Mouse (Mus musculus): Measurements from ENCODE around the gene Slit3.

The Slit3 gene

DNA sequence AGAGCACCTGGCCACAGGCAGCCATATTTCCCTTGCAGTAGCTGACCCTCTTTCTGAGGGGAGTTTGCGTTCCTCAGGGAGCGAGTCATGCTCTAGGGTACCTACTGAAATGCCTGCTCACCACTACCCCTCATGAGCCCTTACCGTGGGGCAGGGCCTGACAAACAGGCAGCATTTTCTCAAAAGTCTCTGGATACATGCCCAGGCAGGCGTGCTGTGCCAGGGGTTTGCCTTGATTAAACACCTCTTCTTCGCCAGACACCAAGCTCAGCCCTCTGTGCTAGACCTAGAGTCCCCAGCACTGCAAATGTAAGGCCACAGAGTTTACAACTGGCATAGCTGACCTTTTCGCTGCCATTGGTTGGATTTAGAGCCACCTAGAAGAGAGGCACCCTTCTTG, 345.7 kb downstream of the Slit3 start:
- no peak for DNase-seq (ENCODE audit: low spot score in 2 of 2)

DNA sequence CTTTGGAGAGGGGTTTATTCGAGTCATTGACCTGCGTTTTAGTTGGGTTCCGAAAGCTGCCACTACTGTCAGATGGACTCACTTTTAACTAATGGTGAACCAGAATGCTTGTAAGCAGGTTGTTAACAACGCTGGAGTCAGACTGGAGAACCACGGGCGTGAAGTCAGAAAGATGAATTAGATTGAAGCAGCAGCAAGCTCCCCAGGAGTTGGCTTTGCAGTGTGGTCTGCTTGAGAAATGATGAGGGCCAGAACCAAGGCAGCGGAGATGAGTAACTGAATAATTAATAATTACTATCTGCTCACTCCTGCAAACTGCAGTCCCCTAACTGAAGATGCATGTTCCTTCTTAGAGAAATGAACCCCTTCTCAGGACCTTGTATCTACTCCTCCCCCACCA, 347.8 kb downstream of the Slit3 start:
- no peak for DNase-seq (ENCODE audit: low spot score in 2 of 2)

DNA sequence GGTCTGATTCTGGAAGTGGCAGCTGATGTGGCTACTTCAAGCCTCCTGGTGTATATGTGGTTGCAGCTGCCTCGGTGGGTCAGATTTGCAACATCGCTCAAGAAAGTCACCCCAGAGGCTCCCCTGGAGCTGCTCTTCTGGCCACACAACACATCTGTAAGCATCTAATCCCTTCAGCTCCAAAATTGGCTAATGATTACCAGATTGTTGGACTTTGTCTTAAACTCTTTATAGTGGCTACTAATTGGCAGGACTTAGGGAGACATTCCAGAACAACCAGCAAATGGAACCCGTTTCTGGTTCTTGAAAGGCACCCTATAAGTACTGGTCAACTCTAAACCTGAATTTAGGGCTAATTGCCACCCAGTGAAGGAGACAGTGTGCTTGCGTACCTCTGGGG, 348.9 kb downstream of the Slit3 start:
- no peak for DNase-seq (ENCODE audit: low spot score in 2 of 2)

DNA sequence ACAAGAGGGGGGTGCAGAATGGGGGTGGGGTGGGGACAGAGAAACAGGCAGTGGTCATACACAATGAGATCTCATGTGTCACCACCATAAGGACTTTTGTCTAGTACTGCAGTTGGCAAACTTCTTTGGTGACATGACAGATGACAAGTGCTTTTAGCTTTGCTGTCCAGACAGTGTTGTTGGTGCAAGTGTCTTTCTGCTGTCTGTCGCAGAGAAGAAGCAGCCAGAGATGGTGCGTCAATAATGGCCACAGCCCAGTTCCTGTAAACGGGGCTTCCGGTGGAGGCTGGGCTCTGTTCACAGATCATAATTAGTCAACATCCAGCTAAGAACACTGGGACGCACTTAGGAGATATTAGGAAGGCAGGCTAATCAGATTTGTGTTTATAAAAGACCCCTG, 349.8 kb downstream of the Slit3 start:
- DNase-seq (ENCODE audit: low spot score in 2 of 2), result no peak

DNA sequence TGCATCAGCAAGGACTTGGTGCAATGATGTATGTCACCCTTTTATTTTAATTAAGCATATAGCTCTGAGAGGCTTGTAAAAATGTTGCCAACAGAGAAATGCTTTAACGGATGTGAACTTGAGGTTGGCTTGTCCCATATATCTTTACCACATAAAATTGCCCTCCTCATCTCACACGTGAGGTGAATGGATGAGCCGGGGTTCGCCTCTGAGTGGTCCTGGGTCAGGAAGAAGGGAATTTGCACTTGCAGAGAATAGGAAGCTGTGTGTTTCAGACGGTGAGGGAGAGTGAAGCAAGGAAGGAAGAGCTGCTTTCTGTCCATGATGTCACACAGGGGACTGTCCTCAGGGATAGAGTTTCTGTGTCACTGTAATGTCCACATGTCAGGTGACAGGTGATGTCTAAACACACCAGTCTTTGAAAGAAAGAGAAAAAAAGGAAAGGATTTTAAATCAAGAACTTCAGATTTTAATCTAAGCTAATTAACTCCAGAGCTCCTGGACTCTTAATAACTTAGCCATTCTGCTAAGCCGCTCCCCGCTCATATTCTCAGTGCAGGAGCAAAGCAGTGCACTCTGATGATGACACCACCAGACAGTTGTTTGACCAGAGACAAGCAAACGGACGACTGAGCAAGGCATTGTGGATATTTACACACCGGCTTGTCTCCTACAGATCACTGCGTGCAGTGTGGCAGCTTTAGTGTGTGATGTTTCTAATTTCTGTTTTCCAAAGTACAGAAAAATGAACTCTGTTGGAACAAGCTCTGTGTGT, 352.0 kb downstream of the Slit3 start:
- DNase-seq (ENCODE audit: low spot score in 2 of 2), result no peak

DNA sequence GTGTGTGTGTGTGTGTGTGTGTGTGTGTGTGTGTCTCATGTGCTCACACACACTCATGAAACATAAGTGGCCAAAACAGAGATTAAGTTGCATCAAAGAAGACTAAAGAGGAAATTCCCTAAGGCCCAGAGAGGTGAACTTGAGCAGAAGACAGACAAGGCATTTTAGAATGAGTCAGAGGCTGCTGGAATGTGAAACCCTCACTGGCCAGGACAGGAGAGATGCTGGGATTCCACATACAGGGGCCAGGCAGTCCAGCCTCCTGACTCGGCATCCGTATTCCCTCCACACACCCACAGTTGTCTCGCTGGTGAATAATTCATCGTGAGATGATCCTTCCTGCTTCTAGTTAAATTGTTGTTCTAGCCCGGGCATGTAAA, 352.6 kb downstream of the Slit3 start:
- DNase-seq (ENCODE audit: low spot score in 2 of 2), result no peak

DNA sequence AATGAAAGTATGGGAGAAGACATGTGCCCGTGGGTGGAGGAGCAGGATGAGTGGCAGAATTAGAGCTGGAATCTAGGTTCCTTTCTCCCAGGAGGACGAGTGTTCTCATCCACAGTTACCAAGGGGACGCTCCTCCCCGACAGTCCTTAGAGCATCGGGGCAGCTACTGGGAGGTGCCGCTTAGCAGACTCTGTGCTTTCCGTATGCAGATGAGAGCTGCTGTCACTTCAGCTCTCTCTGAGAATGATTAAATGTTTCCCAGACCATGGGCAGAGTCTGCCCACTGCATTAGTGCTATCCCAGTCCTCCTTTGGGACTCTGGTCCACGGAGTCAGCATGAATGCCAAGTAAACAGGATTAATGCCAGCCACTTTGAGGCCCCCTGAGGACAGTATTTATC, 359.1 kb downstream of the Slit3 start:
- no peak for DNase-seq (ENCODE audit: low spot score in 2 of 2)

DNA sequence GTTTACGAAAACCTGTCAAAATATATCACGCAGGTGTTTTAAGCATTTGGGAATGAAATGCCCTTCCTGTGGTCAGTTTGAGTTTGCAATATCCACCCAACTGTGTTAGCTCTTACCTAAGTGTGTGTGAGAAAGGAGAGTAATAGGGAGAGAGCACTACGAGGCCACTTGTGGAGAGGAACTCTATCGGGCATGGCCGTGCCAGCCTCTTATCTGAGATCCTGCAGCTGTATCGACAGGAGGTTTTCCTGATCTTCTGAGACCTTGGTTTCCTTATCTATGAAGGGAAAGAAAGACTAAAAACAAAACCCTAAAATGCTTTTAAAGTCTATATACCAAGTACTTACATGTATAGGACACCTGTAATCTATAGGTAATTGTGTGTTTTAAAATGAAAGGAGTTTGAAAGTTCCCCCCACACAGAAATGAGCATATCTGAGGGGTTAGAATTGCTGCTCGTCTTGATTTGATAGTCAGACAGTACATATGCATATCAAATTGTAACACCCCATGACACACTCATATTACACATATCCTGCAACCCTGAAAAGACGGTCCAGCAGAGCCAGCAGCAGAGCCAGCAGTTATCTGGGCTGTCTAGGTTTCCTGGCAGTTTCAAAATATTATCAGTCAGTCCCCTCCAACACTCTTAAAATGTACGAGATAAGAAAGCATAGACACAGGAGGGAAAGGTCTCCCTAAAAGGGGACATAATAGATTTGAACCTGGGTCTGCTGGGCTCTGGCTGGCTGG, 360.8 kb downstream of the Slit3 start:
- no peak for DNase-seq (ENCODE audit: low spot score in 2 of 2)

DNA sequence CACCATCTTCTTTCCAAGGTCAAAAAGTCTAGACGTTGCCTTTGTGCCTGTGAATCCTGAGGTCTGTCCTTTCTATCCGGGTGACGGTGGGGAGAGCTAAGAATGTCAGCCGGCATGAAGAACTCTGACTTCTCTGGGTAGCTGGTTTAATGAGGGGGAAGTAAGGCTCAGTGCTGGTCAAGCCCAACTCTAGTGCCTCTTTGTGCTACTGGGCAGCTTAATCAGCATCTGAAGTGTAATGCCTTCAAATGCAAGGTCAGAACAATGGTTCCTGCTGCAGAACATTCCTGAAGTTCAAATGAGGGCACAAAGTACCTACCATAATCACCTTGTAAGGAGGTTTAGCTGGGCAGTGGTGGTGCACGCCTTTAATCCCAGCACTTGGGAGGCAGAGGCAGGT, 366.9 kb downstream of the Slit3 start:
- no peak for DNase-seq (ENCODE audit: low spot score in 2 of 2)

DNA sequence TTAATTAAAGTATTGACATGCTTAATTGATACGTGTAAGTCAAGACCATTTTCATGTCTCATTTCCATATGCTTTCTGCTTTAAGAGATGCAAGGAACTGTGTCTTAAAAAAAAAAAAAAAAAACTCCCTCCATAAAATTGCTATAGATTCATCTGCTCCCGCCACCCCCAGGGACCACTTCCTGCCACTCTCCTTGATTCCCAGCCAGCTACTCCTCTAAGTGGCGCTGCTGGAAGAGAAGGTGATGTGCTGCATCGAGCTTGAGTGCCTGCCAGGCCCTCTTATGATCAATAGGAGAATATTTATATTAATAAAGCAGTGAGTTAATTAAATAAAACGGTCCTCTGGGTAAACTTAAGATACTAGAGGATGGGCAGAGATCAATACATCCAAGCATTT, 370.7 kb downstream of the Slit3 start:
- no peak for DNase-seq (ENCODE audit: low spot score in 2 of 2)

DNA sequence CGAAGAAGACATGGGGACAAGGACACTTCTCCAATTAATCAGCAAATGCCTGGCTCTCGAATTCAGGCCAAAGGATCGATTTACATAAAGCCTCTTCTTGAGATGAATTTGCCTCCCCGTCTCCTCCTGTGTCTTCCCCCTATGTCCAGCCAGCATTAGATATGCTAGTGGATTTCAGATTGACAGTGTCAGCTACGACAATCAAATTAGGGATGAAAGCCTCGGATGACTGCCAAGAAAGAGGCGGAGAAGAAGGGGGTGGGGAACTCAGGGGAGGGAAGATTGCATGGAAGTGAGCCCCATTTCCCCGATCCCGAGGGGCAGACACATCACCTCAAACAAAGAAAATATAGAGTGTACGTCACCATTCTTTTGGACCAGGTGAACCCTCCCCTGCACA, 375.9 kb downstream of the Slit3 start:
- no peak for DNase-seq (ENCODE audit: low spot score in 2 of 2)

DNA sequence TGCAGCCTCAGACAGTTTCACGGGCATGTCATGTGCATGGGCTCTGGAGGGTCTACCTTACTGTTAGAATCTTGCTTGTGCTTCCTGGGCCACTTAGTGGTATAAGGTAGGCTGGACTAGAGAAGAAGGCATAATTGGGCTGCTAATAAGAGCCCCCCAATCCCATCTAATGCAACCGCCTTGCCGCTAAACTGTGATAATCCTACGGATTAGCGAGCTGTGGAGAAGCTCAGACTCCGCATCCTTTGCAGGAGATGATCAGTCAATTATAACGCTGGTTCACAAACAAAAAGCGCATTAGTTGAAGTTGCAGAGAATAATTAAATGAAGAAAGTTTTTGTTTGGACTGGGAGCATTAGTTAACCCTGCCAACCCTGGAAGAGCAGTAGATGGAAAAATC, 376.9 kb downstream of the Slit3 start:
- DNase-seq (ENCODE audit: low spot score in 2 of 2), result no peak

DNA sequence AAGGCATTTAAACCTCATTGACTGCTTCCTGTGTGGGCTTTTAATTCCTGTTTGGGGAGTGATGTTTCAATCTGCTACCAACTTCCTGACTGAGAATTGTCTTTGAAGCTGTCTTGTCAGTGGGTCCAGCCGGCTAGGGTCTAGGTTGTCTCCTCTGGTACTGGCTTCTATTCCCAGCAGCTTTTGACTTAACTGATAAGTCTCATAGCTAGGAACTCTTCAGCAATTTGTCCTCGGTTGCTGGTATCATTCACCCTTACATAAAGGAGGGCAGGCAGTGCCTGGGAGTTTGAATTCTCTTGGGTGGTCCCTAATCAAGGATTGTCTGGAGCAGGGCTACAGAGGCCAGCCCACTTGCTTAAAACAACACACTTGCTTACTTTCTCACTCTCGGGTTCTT, 381.1 kb downstream of the Slit3 start:
- no peak for DNase-seq (ENCODE audit: low spot score in 2 of 2)

DNA sequence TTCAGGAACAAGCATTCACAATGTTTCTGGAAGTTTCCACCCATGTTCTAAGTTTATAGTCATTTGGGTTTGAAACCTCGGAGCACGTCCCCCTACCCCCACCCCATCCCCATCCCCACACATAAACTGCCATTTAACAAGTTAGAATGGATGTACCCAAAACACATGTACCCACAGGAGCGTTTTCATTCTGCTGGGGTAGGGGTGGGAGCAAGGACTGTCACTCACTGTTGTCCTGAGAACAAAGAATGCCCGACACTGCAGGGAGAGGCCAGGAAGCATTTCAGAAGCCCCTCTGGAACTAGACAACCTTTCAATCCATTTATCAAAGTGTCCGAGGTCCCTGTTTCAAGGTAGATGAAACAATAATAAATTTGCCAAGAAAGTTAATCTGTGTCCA, 383.0 kb downstream of the Slit3 start:
- no peak for DNase-seq (ENCODE audit: low spot score in 2 of 2)

DNA sequence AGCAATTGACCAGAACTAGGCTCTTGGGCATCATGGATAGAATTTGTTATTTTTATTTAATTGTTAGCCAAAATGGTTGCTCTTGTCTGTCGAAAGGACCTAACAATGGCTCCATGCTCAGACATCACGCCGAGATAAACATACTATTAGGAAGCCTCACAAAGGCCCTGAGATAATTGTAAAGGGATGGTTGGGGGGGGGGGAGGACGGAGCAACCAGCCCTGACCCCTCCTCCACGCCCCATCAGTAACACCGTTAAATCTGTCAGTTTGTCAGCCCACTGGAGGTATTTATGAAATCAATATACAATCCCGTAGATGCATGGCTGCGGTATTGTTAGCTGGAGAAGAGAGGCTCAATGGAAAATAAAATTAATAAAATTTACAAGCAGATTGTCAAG, 383.9 kb downstream of the Slit3 start:
- no peak for DNase-seq (ENCODE audit: low spot score in 2 of 2)

DNA sequence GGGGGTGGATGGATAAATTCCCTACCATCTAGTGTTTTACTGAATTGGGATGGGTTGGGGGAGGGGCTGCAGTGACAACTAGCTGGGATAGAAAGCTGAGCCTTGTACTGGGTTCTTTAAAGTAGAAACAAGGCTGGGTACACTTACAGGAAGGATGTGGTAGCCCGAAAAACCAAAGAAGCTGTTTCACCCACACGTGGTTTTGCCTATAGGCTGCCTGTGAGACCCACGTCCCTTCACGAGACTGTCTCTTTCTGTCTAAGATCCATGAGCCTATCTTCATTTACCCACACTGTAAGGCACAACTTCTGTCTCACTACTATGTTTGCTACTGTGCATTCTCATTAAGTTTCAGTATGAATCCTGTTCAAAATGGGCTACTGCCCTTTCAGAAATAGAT, 384.3 kb downstream of the Slit3 start:
- no peak for DNase-seq (ENCODE audit: low spot score in 2 of 2)

DNA sequence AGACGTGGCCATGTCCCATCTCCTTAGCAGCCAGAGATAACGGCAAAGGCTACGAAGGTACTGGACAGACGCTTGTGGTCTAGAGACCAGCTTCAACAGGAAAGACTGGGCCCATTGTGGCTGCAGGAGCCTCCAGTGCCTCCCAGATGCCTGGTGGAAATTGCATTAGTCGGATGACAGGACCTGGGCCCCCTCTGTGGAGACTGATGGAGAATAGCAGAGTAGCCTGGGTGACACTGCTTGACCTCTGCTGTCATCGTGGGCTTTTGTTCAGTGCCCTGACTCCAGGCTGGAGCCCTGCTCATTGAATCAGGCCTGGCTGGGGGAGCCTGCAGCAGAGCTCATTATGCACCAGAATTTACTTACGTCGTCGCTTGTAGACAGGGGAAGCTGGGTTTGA, 384.8 kb downstream of the Slit3 start:
- DNase-seq (ENCODE audit: low spot score in 2 of 2), result no peak

DNA sequence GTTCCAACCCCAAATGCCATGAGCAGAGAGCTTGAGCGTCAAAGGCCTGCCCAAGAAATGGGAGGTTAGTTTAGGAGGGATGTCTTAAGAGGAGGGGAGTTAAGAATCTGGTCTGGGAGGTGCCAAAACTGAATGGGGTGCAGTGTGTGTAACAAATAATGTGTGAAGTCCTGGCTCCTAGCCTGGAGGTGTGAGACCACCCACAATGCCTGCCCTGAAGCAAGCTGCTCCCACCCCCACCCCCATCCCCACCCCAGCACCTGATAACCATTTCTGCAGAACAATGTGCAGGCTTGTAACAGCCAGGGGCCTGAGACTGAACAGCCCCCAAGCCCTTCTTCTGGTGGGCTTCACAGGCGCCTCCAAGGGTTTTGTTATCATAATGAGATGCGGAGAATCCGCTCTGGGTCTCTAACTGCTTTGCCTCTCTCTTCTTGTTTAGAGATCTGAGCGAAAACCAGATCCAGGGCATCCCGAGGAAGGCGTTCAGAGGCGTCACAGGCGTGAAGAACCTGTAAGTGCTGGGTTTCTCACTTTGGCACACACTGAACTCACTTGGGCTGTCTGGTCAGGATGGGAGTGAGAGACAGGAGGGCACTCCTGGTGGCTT, 386.9 kb downstream of the Slit3 start:
- DNase-seq (ENCODE audit: low spot score in 2 of 2), result no peak

DNA sequence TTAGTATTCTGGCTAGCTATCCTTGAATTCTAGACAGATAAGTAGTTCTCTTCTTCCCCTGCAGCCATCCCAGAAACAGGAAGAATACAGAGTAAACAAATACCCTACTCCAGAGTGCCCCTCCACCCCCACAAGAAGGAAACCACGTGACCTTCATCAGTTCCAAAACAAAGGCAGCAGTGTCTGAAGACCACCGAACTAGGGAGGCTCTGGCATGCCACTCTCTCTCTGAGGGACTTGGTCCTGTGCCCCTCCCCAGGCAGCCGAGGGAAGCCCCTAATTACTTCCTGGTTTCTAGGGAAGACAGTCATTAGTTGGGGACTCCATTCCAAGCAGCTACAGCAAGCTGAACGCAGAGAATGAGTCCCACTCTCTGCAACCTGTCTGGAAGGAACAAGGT, 391.7 kb downstream of the Slit3 start:
- no peak for DNase-seq (ENCODE audit: low spot score in 2 of 2)

DNA sequence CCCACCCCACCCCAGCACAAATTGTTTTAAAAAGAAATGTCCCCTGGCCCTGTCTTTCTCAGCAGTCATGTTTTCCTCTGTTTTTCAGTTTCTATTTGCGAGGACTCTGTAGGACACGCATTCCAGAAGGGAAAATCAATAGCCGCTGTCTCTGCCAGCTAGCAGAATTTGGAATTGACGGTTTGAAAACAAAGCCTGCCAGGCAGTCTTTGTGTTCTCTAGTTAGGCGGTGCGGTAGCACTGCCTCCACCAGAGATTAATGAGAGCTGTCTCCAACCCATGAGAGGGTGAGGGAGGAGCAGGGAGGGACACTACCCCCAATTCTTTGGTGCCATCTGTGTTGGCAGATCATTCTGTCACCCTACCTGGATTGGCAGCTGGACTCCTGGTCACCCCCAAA, 392.3 kb downstream of the Slit3 start:
- no peak for DNase-seq (ENCODE audit: low spot score in 2 of 2)

DNA sequence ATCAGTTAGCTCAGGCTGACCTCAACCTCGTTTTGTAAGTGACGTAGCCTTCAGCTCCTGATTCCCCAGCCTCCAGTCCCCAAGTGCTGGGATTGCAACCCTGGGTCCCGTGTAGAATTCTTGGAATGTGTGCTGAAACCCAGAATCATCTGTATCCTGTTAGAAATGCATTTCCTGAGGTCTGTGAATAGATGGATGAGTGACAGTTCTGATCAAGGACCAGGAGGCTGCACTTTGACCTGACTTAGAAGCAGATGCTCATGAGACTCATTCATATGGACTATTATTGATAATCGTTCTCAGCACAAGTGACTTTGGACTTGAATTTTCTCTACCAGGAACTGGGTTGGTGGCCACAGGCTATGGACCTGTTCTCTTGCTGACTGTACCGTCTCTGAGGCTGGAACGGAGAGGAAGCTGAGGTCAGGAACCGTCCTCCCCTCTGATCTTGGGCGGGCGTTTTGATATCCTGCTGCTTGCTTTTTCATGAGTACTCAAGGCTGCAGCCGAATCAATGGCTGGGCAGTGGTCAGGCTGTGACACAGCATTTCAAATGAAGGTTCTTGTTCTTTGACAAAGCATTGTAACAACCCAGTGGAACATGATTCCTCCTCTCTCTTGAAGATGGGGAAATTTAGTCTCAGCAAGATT, 401.9 kb downstream of the Slit3 start:
- DNase-seq (ENCODE audit: low spot score in 2 of 2), result no peak

DNA sequence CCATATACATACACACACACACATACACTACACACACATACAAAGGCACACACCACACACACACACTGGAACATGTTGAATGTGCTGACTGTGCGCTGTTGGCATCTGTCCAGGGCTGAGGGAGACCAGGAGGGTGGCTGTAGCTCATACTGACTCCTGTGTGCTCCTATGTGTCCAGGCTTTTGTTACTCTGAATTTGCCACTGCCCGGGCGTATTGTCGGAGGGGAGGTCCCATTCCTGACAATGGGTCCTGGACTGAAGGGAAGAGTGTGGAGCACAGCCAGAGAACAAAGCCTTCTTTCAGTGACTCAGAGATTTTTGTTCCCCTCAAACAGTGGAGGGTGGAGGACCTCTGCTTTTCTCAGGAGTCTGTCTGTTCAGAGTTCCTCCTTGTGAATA, 402.7 kb downstream of the Slit3 start:
- no peak for DNase-seq (ENCODE audit: low spot score in 2 of 2)
